Mouse (Mus musculus): ENCODE results near the gene Rbm44. TPM values are rescaled to one million over a fixed set of nuclear protein-coding genes. Genes with fewer than 3 reads are reported as not detected.

Gene Rbm44
- 0.19 and 0.23 TPM in 2 replicates for polyA plus RNA-seq (2012; rRNA removed)

GRCm38 (mm10) chr1:91144813-91145212 lies at the start of gene Rbm44:
Rbm44 (plus strand) TSS chr1:91145089.

GRCm38 (mm10) chr1:91179533-91180173 lies 34.8 kb downstream of the Rbm44 start, which contains the start of gene Ramp1:
Ramp1 (plus strand) TSS chr1:91179822.

Other genes starting within 250 kb of the Rbm44 start
- 0.15 and 0.69 TPM in 2 replicates for gene Mlph, start 230.0 kb upstream of the Rbm44 start, polyA plus RNA-seq (2012; rRNA removed)
- gene Prlh, start 192.0 kb upstream of the Rbm44 start, polyA plus RNA-seq (2012; rRNA removed) = not detected in 2 replicates
- 0.11 and 0.26 TPM in 2 replicates for gene Rab17, start 175.4 kb upstream of the Rbm44 start, polyA plus RNA-seq (2012; rRNA removed)
- gene Lrrfip1, start 146.4 kb upstream of the Rbm44 start, polyA plus RNA-seq (2012; rRNA removed) = 30.5 and 35.7 TPM in 2 replicates
- 2.2 and 2.7 TPM in 2 replicates for gene Ramp1, start 34.7 kb downstream of the Rbm44 start, polyA plus RNA-seq (2012; rRNA removed)
- gene Ube2f, start 105.2 kb downstream of the Rbm44 start, polyA plus RNA-seq (2012; rRNA removed) = 61.0 and 63.6 TPM in 2 replicates
- gene Scly, start 153.2 kb downstream of the Rbm44 start, polyA plus RNA-seq (2012; rRNA removed) = 11.5 and 12.3 TPM in 2 replicates
- gene Espnl, start 177.0 kb downstream of the Rbm44 start, polyA plus RNA-seq (2012; rRNA removed) = 0.09 and 0.10 TPM in 2 replicates
- gene Klhl30, start 205.9 kb downstream of the Rbm44 start, polyA plus RNA-seq (2012; rRNA removed) = 0.12 and 0.85 TPM in 2 replicates
- 0.34 and 0.58 TPM in 2 replicates for gene Erfe, start 221.3 kb downstream of the Rbm44 start, polyA plus RNA-seq (2012; rRNA removed)